In genomic region chr10:51553348-51554123, GRCm38 (mm10) we compare ENCODE assay signal across 8 mouse cellular contexts. TPM values are rescaled to one million over a fixed set of nuclear protein-coding genes. Genes with fewer than 3 reads are reported as not detected.
DNase-seq lines count a peak whose midpoint lies in the region; ATAC-seq and TF ChIP-seq lines count a peak whose summit lies in the region.

No protein-coding gene starts in this region.

- H3K27me3 ChIP-seq in embryonic facial prominence, embryonic 14.5 days (replicated peaks; ENCODE audit: control insufficient read depth, insufficient read depth, low read length), result no peaks in the 10 kb centered on the region
- no peaks in the 10 kb centered on the region for H3K27me3 ChIP-seq in heart, embryonic 13.5 days (replicated peaks)
- H3K27me3 ChIP-seq in kidney, postnatal 0 days (ENCODE audit: insufficient read depth, low read length), result no peaks in the 10 kb centered on the region
- no peaks in the 10 kb centered on the region for H3K27me3 ChIP-seq in liver, embryonic 12.5 days (replicated peaks)
- no peaks in the 10 kb centered on the region for H3K27me3 ChIP-seq in stomach, embryonic 15.5 days (replicated peaks)

- peak overlapping the region; percentile 84 for H3K4me2 ChIP-seq in embryonic facial prominence, embryonic 14.5 days (ENCODE audit: low read depth, low read length)
- H3K4me2 ChIP-seq in heart, embryonic 13.5 days, result peak overlapping the region; percentile 91
- H3K4me2 ChIP-seq in kidney, postnatal 0 days (ENCODE audit: low read length), result peak overlapping the region; percentile 67
- H3K4me2 ChIP-seq in liver, embryonic 12.5 days, result peak overlapping the region; percentile 70
- H3K4me2 ChIP-seq in stomach, embryonic 15.5 days, result peak overlapping the region; percentile 86

- WGBS in embryonic facial prominence, embryonic 14.5 days, result 1% methylated on average over 16 of the region's 16 CpGs
- WGBS in heart, embryonic 13.5 days, result 2% methylated on average over 16 of the region's 16 CpGs
- under 1% methylated on average over 16 of the region's 16 CpGs for WGBS in kidney, postnatal 0 days
- 3% methylated on average over 16 of the region's 16 CpGs for WGBS in liver, embryonic 12.5 days (ENCODE audit: insufficient replicate concordance)
- 1% methylated on average over 16 of the region's 16 CpGs for WGBS in stomach, embryonic 15.5 days

- H3K9me3 ChIP-seq in embryonic facial prominence, embryonic 14.5 days (ENCODE audit: control insufficient read depth, low read length), result no peaks in the 10 kb centered on the region
- H3K9me3 ChIP-seq in heart, embryonic 13.5 days, result no peaks in the 10 kb centered on the region
- H3K9me3 ChIP-seq in kidney, postnatal 0 days (replicated peaks; ENCODE audit: low read length), result no peaks in the 10 kb centered on the region
- H3K9me3 ChIP-seq in liver, embryonic 12.5 days (replicated peaks), result no peaks in the 10 kb centered on the region
- no peaks in the 10 kb centered on the region for H3K9me3 ChIP-seq in stomach, embryonic 15.5 days

- no peak overlapping the region for H3K27ac ChIP-seq in embryonic facial prominence, embryonic 14.5 days (replicated peaks; ENCODE audit: low read depth, low read length)
- H3K27ac ChIP-seq in heart, embryonic 13.5 days (replicated peaks), result no peak overlapping the region
- no peak overlapping the region for H3K27ac ChIP-seq in kidney, postnatal 0 days
- no peak overlapping the region for H3K27ac ChIP-seq in liver, embryonic 12.5 days
- H3K27ac ChIP-seq in stomach, embryonic 15.5 days, result no peak overlapping the region

- H3K9ac ChIP-seq in embryonic facial prominence, embryonic 14.5 days (ENCODE audit: low read depth, low read length), result peak overlapping the region; percentile 59
- H3K9ac ChIP-seq in heart, embryonic 13.5 days, result peak overlapping the region; percentile 77
- no peak overlapping the region for H3K9ac ChIP-seq in kidney, postnatal 0 days (ENCODE audit: low read depth, low read length)
- peak overlapping the region; percentile 48 for H3K9ac ChIP-seq in liver, embryonic 12.5 days
- peak overlapping the region; percentile 32; the same call in 1 of the 2 replicates for H3K9ac ChIP-seq in stomach, embryonic 15.5 days

- H3K4me3 ChIP-seq in embryonic facial prominence, embryonic 14.5 days (ENCODE audit: low read depth, low read length), result peak overlapping the region; percentile 45
- peak overlapping the region; percentile 60 for H3K4me3 ChIP-seq in heart, embryonic 13.5 days
- peak overlapping the region; percentile 31 for H3K4me3 ChIP-seq in kidney, postnatal 0 days (replicated peaks; ENCODE audit: low read depth, low read length)
- peak overlapping the region; percentile 45 for H3K4me3 ChIP-seq in liver, embryonic 12.5 days
- peak overlapping the region; percentile 45 for H3K4me3 ChIP-seq in stomach, embryonic 15.5 days (replicated peaks)

- DNase-seq in 3T3-L1 (ENCODE audit: low read depth, low spot score), result peak; percentile 56
- peak; percentile 40 for DNase-seq in adrenal gland, postnatal 4 days (ENCODE audit: low spot score in 2 of 2)
- DNase-seq in embryonic facial prominence, embryonic 14.5 days (ENCODE audit: low spot score), result peak; percentile 88
- peak; percentile 86 for DNase-seq in kidney, postnatal 0 days (ENCODE audit: low spot score)
- peak; percentile 84 for DNase-seq in neural tube, embryonic 10.5 days (ENCODE audit: extremely low spot score, low spot score)

- no peaks in the 10 kb centered on the region for H3K4me1 ChIP-seq in embryonic facial prominence, embryonic 14.5 days (ENCODE audit: control insufficient read depth, insufficient read depth, low read length)
- no peaks in the 10 kb centered on the region for H3K4me1 ChIP-seq in heart, embryonic 13.5 days
- no peaks in the 10 kb centered on the region for H3K4me1 ChIP-seq in kidney, postnatal 0 days (replicated peaks; ENCODE audit: insufficient read depth, low read length)
- H3K4me1 ChIP-seq in liver, embryonic 12.5 days, result no peaks in the 10 kb centered on the region
- H3K4me1 ChIP-seq in stomach, embryonic 15.5 days, result no peaks in the 10 kb centered on the region

- peak; percentile 91 for ATAC-seq in embryonic facial prominence, embryonic 14.5 days (ENCODE audit: low read depth)
- ATAC-seq in heart, embryonic 13.5 days (ENCODE audit: extremely low read depth, insufficient number of reproducible peaks, low FRiP score, low TSS enrichment), result no peak
- ATAC-seq in kidney, postnatal 0 days (replicated peaks; ENCODE audit: low FRiP score, low read depth), result peak; percentile 91
- ATAC-seq in liver, embryonic 12.5 days, result peak; percentile 73
- peak; percentile 83 for ATAC-seq in stomach, embryonic 15.5 days (ENCODE audit: insufficient read depth, low FRiP score, low read depth)

- peak; percentile 79 for TF ChIP-seq CTCF in kidney, postnatal 0 days (IDR thresholded peaks at IDR 0.05; ENCODE audit: low read depth)

- H3K36me3 ChIP-seq in embryonic facial prominence, embryonic 14.5 days (ENCODE audit: control insufficient read depth, insufficient read depth, low read length), result no peaks in the 10 kb centered on the region
- H3K36me3 ChIP-seq in heart, embryonic 13.5 days, result no peaks in the 10 kb centered on the region
- no peaks in the 10 kb centered on the region for H3K36me3 ChIP-seq in kidney, postnatal 0 days (ENCODE audit: insufficient read depth, low read length)
- H3K36me3 ChIP-seq in liver, embryonic 12.5 days, result no peaks in the 10 kb centered on the region
- no peaks in the 10 kb centered on the region for H3K36me3 ChIP-seq in stomach, embryonic 15.5 days

RNA-seq across cellular contexts. Expression of gene Fam162b, which starts 36.8 kb away (rescaled TPM):
- total RNA-seq in adrenal gland, postnatal 4 days (2021), result not detected
- polyA plus RNA-seq in embryonic facial prominence, embryonic 14.5 days (2014; fragmentation: Nextera tagmentation; extraction: Ambion mirVana), result 1.5 and 2.3 TPM in 2 replicates
- 3.1 and 3.4 TPM in 2 replicates for polyA plus RNA-seq in heart, embryonic 13.5 days (2015; fragmentation: Nextera tagmentation; extraction: Ambion mirVana)
- 1.6 and 2.0 TPM in 2 replicates for polyA plus RNA-seq in kidney, postnatal 0 days (2015; fragmentation: Nextera tagmentation; extraction: Ambion mirVana)
- 0.33 TPM in 1 of 2 replicates, not detected in the other for polyA plus RNA-seq in liver, embryonic 12.5 days (2016; fragmentation: Nextera tagmentation; extraction: Ambion mirVana)
- 30.6 and 32.0 TPM in 2 replicates for polyA plus RNA-seq in stomach, embryonic 15.5 days (2015; fragmentation: Nextera tagmentation; extraction: Ambion mirVana)
